Mouse (Mus musculus) stomach, postnatal 0 days (tissue): Measurements from ENCODE around the gene Col11a2. TPM values are rescaled to one million over a fixed set of nuclear protein-coding genes. Genes with fewer than 3 reads are reported as not detected.
A peak's percentile ranks its signal among the peaks of the same experiment; 100 is the strongest.

Source experiments
- ATAC-seq: fragments of 200-750 bp; cut with Nextera tagmentation; 2 replicates; pipeline ENCODE4 v1.8.0; 2017; ENCODE audit not compliant: low FRiP score, low TSS enrichment
- DNase-seq: peaks from one replicate; pipeline ENCODE4 v3.0.0-alpha.2; 2016; ENCODE audit warnings: low spot score
- H3K27ac ChIP-seq: fragments of 300-500 bp; sonication (generic); replicated peaks from 2 replicates; pipeline ENCODE4 v1.5.1; 2014; ENCODE audit warnings: mild to moderate bottlenecking, control low read depth
- H3K27me3 ChIP-seq: fragments of 300-500 bp; sonication (generic); 2 replicates; pipeline ENCODE4 v1.6.1; 2014; ENCODE audit warnings: low read length; ENCODE audit not compliant: control insufficient read depth, insufficient read depth
- H3K36me3 ChIP-seq: fragments of 300-500 bp; sonication (generic); 2 replicates; pipeline ENCODE4 v1.6.1; 2014; ENCODE audit warnings: low read length, mixed read lengths; ENCODE audit not compliant: control insufficient read depth, insufficient read depth
- H3K4me1 ChIP-seq: fragments of 300-500 bp; sonication (generic); replicated peaks from 2 replicates; pipeline ENCODE4 v1.6.1; 2014; ENCODE audit warnings: antibody characterized with exemption; ENCODE audit not compliant: control insufficient read depth, insufficient read depth
- H3K4me2 ChIP-seq: fragments of 300-500 bp; sonication (generic); replicated peaks from 2 replicates; pipeline ENCODE4 v1.6.1; 2014; ENCODE audit warnings: low read depth, mild to moderate bottlenecking, control low read depth, moderate library complexity
- H3K4me3 ChIP-seq: fragments of 300-500 bp; sonication (generic); 2 replicates; pipeline ENCODE4 v1.5.1; 2014; ENCODE audit warnings: low read depth, low read length, control low read depth
- H3K9ac ChIP-seq: fragments of 300-500 bp; sonication (generic); 2 replicates; pipeline ENCODE4 v1.6.1; 2014; ENCODE audit warnings: mild to moderate bottlenecking, low read length, control low read depth, mixed read lengths
- H3K9me3 ChIP-seq: fragments of 300-500 bp; sonication (generic); 2 replicates; pipeline ENCODE4 v1.6.1; 2016; ENCODE audit warnings: low read length; ENCODE audit not compliant: control insufficient read depth
- CTCF ChIP-seq: IDR thresholded peaks from 2 replicates; pipeline ENCODE4 v1.5.1; 2016; ENCODE audit warnings: antibody characterized with exemption, low read depth, mild to moderate bottlenecking, moderate library complexity
- EP300 ChIP-seq: optimal IDR thresholded peaks from 2 replicates; pipeline ENCODE3; 2016; ENCODE audit warnings: antibody characterized with exemption
- WGBS: fragments of 180-500 bp; shearing (Covaris S2); extraction: QIAGEN DNeasy Blood & Tissue Kit; methylation state at CpG from one replicate; pipeline ENCODE4 v1.1.7; 2014; 5-methylcytosine and 5-hydroxymethylcytosine counted together
- polyA plus RNA-seq: library from polyadenylated mRNA; unstranded; fragments of >200 nt; fragmentation: Nextera tagmentation; extraction: Ambion mirVana; gene quantifications from 2 replicates; pipeline ENCODE4 v1.2.1, GENCODE M21; 2015

Gene Col11a2
- polyA plus RNA-seq, 1 experiment from 2014 or later, result 0.18 TPM

DNA sequence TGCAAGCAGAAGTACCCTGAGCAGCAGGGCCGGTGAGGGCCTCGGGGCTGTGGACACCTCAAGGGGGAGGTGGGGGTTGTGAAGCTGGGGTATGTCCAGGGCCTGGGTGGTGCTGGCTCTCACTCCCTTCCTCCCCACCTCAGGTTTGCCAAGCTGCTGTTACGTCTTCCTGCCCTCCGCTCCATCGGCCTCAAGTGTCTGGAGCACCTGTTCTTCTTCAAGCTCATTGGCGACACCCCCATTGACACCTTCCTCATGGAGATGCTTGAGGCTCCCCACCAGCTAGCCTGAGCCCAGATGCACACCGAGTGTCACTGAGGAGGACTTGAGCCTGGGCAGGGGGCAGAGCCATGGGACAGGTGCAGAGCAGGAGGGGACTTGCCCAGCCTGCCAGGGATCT is 2.0 kb upstream of the Col11a2 start:
- ATAC-seq (no peak), DNase-seq (no peak)
- H3K9me3 ChIP-seq, result no peaks in the 10 kb centered on the region
- no peak for TF ChIP-seq EP300
- TF ChIP-seq CTCF, result no peak
- H3K27ac ChIP-seq, result no peak overlapping the region
- H3K9ac ChIP-seq, result no peak overlapping the region
- no peak overlapping the region for H3K4me2 ChIP-seq
- H3K4me3 ChIP-seq, result no peak overlapping the region
- H3K4me1 ChIP-seq, result peaks cover 2% of the 10 kb centered on the region; the same call in 1 of the 2 replicates
- WGBS, result 84% methylated on average over 7 of the region's 7 CpGs
- H3K36me3 ChIP-seq, result peaks cover 17% of the 10 kb centered on the region
- H3K27me3 ChIP-seq, result no peaks in the 10 kb centered on the region

DNA sequence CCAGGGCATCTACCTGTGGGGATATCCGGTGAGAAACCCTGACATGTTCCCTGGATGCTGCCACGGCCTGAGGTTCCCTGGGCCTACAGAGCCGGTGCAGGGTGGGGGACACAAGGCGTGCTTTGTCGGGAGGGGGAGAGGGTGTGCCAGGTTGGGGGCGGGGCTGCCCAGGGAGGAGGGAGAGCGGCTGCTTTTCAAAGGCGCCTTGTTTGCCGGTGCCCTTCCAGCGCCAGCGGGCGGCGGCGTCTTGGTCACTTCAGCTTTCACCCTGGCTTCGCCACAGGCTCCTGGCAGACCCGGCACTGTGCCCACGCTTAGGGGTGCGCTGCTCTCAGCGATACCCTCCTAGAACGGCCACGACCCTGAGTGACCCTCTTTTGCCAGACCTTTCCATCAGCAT is 797 bp upstream of the Col11a2 start:
- TF ChIP-seq EP300 (no peak), CTCF (no peak)
- 0 out of 2 replicates have a peak, but pooled peaks cover 2% of the 10 kb centered on the region for H3K4me1 ChIP-seq
- H3K4me2 ChIP-seq, result peak overlapping the region; percentile 49
- no peaks in the 10 kb centered on the region for H3K27me3 ChIP-seq
- 16% methylated on average over 20 of the region's 21 CpGs for WGBS
- H3K36me3 ChIP-seq, result peaks cover 17% of the 10 kb centered on the region
- no peak overlapping the region for H3K9ac ChIP-seq
- H3K27ac ChIP-seq, result no peak overlapping the region
- ATAC-seq (no peak; the same call in 1 of the 2 replicates), DNase-seq (peak; percentile 70)
- no peaks in the 10 kb centered on the region for H3K9me3 ChIP-seq
- H3K4me3 ChIP-seq, result no peak overlapping the region; the same call in 1 of the 2 replicates

DNA sequence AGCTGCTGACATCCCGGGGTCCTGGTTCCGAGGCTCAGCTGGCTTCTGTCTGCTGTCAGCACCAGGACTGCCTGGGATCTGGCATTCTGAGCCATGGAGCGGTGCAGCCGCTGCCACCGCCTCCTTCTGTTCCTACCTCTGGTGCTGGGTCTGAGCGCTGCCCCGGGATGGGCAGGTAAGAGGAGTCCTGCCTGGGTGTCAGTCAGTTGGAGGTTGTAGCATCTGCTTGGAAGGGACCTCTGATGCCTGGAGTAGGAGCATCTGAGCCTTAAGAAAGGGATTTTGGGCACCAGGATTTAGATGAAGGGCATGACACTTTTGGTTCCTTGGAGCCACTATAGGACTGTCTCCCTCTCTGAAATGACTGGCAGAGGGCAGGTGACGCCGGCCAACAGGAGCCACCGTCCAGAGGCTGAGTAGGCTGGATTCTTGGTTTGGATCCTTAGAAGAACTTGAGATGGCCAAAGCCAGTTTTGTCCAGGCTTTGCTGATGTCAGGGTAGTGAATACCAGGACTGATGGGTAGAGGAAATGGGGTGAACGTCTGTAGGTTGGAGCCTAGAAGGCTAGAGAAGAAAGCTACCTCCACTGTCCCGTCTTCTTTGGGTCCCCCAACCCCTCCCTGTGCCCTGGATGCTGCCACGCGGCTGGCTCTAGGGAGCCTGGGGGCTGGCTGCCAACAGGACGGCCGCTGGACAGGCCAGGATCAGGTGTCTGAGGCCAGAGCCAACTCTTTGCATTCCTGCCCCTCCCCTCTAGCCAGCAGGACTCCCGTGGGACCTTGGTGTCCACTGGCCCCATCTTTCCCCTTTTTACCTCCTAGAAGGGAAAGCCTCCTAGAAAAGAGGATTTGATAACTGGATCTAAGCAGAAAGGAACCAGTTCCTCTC is 569 bp downstream of the Col11a2 start:
- H3K4me1 ChIP-seq, result 0 out of 2 replicates have a peak, but pooled peaks cover 2% of the 10 kb centered on the region
- DNase-seq, result no peak
- H3K27me3 ChIP-seq, result no peaks in the 10 kb centered on the region
- H3K9me3 ChIP-seq, result no peaks in the 10 kb centered on the region
- H3K4me3 ChIP-seq, result no peak overlapping the region
- peaks cover 17% of the 10 kb centered on the region for H3K36me3 ChIP-seq
- 20% methylated on average over 17 of the region's 17 CpGs for WGBS
- H3K4me2 ChIP-seq, result no peak overlapping the region
- no peak for ATAC-seq
- H3K9ac ChIP-seq, result no peak overlapping the region
- no peak for TF ChIP-seq EP300
- no peak for TF ChIP-seq CTCF
- H3K27ac ChIP-seq, result no peak overlapping the region

DNA sequence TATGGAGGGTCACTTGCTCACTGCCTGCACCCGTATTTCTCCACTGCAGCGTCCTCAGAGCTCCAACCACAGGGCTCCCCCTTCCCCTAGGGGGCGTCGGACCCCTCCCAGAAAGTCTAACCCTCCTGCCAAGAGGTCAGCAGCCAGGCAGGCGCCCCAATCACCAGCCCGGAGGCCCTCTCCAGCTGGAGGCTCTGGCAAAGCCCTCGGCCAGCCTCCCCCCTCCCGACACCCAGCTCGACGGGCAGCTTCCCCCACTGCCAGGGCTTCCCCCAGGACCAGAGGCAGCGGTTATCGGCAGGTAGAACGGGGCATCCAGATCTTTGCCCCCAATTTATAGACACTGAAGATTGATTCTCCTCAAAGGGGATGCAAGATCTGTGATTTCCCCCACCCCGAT is 6.7 kb downstream of the Col11a2 start:
- no peaks in the 10 kb centered on the region for H3K9me3 ChIP-seq
- DNase-seq (no peak), ATAC-seq (no peak)
- TF ChIP-seq EP300 (no peak), CTCF (no peak)
- H3K4me3 ChIP-seq, result no peak overlapping the region
- WGBS, result 85% methylated on average over 14 of the region's 14 CpGs
- no peaks in the 10 kb centered on the region for H3K27me3 ChIP-seq
- no peak overlapping the region for H3K4me2 ChIP-seq
- H3K9ac ChIP-seq, result no peak overlapping the region
- no peak overlapping the region for H3K27ac ChIP-seq
- H3K36me3 ChIP-seq, result no peaks in the 10 kb centered on the region
- H3K4me1 ChIP-seq, result no peaks in the 10 kb centered on the region

DNA sequence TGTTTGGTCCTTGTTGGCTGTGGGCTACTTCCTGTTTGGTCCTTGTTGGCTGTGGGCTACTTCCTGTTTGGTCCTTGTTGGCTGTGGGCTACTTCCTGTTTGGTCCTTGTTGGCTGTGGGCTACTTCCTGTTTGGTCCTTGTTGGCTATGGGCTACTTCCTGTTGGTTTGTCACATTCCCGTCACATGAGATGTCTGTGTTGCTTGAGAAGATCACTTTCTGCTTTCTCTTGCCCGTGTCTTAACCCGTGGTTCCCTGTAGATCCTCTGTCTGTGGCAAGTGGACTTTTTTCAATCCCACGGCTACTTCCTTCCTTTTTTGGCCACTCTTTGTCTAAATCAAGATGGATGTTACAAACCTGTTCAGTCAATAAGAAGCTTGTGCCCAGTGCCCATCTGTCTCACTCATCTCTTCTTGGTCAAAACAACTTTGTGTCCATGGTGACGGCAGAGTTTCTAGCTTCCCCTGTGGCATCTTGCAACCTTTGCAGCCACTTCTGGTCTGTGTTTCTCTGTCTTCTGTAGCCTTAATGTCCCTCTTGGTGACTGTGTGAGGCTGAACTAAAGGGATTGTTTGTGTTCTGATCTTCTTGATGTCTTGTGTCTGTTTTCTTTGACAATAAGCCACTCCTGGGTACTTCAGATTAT is 8.3 kb downstream of the Col11a2 start:
- Histone ChIP-seq H3K4me2 (no peak overlapping the region), H3K9ac (no peak overlapping the region), H3K9me3 (no peaks in the 10 kb centered on the region), H3K27me3 (no peaks in the 10 kb centered on the region), H3K36me3 (no peaks in the 10 kb centered on the region), H3K27ac (no peak overlapping the region), H3K4me3 (no peak overlapping the region), H3K4me1 (no peaks in the 10 kb centered on the region)
- no peak for ATAC-seq
- no peak for TF ChIP-seq EP300
- no peak for TF ChIP-seq CTCF
- 90% methylated on average over 5 of the region's 5 CpGs for WGBS
- no peak for DNase-seq

DNA sequence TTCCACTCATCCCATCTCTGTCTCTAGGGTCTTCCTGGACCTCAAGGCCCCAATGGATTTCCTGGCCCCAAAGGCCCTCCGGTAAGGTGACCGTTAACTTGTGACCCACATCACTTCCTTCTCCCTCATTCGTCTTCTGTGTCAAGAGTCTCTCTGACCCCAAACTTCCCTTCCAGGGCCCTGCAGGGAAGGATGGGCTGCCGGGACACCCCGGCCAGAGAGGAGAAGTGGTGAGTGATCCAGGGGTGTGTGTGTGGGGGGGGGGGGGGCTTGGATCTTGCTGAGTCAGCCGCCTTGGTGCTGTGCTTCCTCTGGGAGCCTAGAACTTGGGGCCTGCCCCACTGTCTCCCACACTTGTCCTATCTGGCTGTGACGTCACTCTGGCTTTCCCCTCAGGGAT is 18.0 kb downstream of the Col11a2 start:
- Histone ChIP-seq H3K36me3 (no peaks in the 10 kb centered on the region), H3K4me2 (no peak overlapping the region), H3K27me3 (no peaks in the 10 kb centered on the region), H3K9me3 (no peaks in the 10 kb centered on the region), H3K9ac (no peak overlapping the region), H3K4me1 (no peaks in the 10 kb centered on the region), H3K27ac (no peak overlapping the region), H3K4me3 (no peak overlapping the region)
- TF ChIP-seq EP300 (no peak), CTCF (no peak)
- ATAC-seq (no peak), DNase-seq (no peak)
- WGBS, result 61% methylated on average over 7 of the region's 7 CpGs
